Mouse (Mus musculus) heart, postnatal 0 days (tissue): ENCODE measurements around the gene Rab36. TPM values are rescaled to one million over a fixed set of nuclear protein-coding genes. Genes with fewer than 3 reads are reported as not detected.
A peak's percentile ranks its signal among the peaks of the same experiment; 100 is the strongest.

Experiments used
- ATAC-seq: fragments of 200-750 bp; cut with Nextera tagmentation; 2 replicates; pipeline ENCODE4 v1.8.0; 2017; ENCODE audit warnings: low read depth, moderate number of reproducible peaks, moderate library complexity; ENCODE audit not compliant: insufficient read depth
- DNase-seq: peaks from one replicate; pipeline ENCODE4 v3.0.0-alpha.2; 2016; ENCODE audit warnings: low spot score
- H3K27ac ChIP-seq: fragments of 300-500 bp; sonication (generic); 2 replicates; pipeline ENCODE4 v1.5.1; 2014; ENCODE audit warnings: low read depth, mild to moderate bottlenecking
- H3K27me3 ChIP-seq: fragments of 300-500 bp; sonication (generic); 2 replicates; pipeline ENCODE4 v1.6.1; 2014; ENCODE audit warnings: low read length, mixed read lengths; ENCODE audit not compliant: control insufficient read depth, insufficient read depth
- H3K36me3 ChIP-seq: fragments of 300-500 bp; sonication (generic); replicated peaks from 2 replicates; pipeline ENCODE4 v1.6.1; 2014; ENCODE audit warnings: low read length, mixed read lengths; ENCODE audit not compliant: control insufficient read depth, insufficient read depth
- H3K4me1 ChIP-seq: fragments of 300-500 bp; sonication (generic); 2 replicates; pipeline ENCODE4 v1.6.1; 2014; ENCODE audit warnings: antibody characterized with exemption; ENCODE audit not compliant: control insufficient read depth, insufficient read depth
- H3K4me2 ChIP-seq: fragments of 300-500 bp; sonication (generic); 2 replicates; pipeline ENCODE4 v1.6.1; 2014; ENCODE audit warnings: low read depth, mild to moderate bottlenecking, low read length, moderate library complexity
- H3K4me3 ChIP-seq: fragments of 300-500 bp; sonication (generic); 2 replicates; pipeline ENCODE4 v1.5.1; 2014; ENCODE audit warnings: low read depth, low read length
- H3K9ac ChIP-seq: fragments of 300-500 bp; sonication (generic); replicated peaks from 2 replicates; pipeline ENCODE4 v1.6.1; 2014; ENCODE audit warnings: low read depth, low read length, mixed read lengths
- H3K9me3 ChIP-seq: fragments of 300-500 bp; sonication (generic); replicated peaks from 2 replicates; pipeline ENCODE4 v1.6.1; 2016; ENCODE audit warnings: low read length; ENCODE audit not compliant: control insufficient read depth
- CTCF ChIP-seq: IDR thresholded peaks from 2 replicates; pipeline ENCODE4 v1.5.1; 2016; ENCODE audit warnings: antibody characterized with exemption, control low read depth, low read depth
- EP300 ChIP-seq: IDR thresholded peaks from 2 replicates; pipeline ENCODE4 v1.6.1; 2016; ENCODE audit warnings: antibody characterized with exemption, low read depth
- WGBS: fragments of 180-500 bp; shearing (Covaris S2); extraction: QIAGEN DNeasy Blood & Tissue Kit; methylation state at CpG from one replicate; pipeline ENCODE4 v1.1.7; 2014; 5-methylcytosine and 5-hydroxymethylcytosine counted together
- polyA plus RNA-seq: library from polyadenylated mRNA; unstranded; fragments of >200 nt; fragmentation: Nextera tagmentation; extraction: Ambion mirVana; gene quantifications from 2 replicates; pipeline ENCODE4 v1.2.1, GENCODE M21; 2015
- total RNA-seq: library from RNA; depleted of rRNA; stranded (reverse); fragments of >200 nt; gene quantifications from 2 replicates; pipeline ENCODE4 v1.2.3, GENCODE M21; 2014; ENCODE audit warnings: low replicate concordance

Gene Rab36
- total and polyA plus RNA-seq, 2 experiments from 2014 or later = 1.4 to 1.5 TPM

DNA sequence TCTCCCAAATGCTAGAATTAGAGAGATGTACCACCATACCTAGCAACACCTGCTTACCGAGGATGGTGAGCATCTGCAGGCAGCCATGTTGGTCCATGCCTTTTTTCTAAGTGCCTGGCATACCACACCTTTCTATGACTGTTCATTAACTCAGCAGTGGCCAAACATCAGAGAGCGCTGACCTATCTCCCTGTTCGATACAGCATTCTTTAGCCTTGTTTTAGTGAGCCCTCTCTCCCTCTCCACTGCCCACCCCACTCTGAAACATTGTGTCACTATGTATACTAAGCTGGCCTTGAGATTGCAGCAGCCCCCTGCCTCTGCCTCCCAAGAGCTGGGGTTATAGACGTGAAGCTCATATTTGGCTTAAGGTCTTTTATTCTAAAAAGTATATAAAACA lies 16.8 kb downstream of the Rab36 start:
- no peak for TF ChIP-seq CTCF
- TF ChIP-seq EP300 = no peak
- Histone ChIP-seq H3K27ac (no peak overlapping the region), H3K4me2 (no peak overlapping the region), H3K27me3 (peaks cover 66% of the 10 kb centered on the region), H3K4me3 (no peak overlapping the region), H3K36me3 (no peaks in the 10 kb centered on the region), H3K9ac (no peak overlapping the region), H3K4me1 (peaks cover 8% of the 10 kb centered on the region; the same call in 1 of the 2 replicates), H3K9me3 (no peaks in the 10 kb centered on the region)
- ATAC-seq = no peak
- WGBS = 71% methylated on average over 4 of the region's 4 CpGs
- no peak for DNase-seq

DNA sequence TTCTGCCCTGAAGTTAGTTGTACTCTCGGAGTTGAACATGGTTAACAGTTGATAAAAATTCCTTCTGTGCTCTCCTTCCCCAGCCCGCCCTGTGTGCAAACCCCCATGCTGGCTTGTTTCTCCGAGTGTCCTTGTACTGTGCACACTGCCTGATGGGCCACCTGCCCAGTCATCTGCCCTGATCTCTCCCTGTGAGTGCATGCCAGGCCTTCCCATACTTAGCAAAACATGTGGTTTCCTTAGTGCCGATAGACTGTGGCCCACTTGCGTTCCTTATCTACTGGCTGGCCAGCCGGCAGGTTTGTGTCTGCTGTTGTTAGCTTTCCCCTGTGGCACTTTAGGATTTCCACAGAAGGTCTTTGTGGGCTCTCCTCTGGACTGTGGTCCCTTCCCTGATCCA lies 17.3 kb downstream of the Rab36 start:
- Histone ChIP-seq H3K9ac (no peak overlapping the region), H3K4me3 (no peak overlapping the region), H3K36me3 (no peaks in the 10 kb centered on the region), H3K9me3 (no peaks in the 10 kb centered on the region), H3K27me3 (peaks cover 65% of the 10 kb centered on the region), H3K4me2 (0 out of 2 replicates have a peak overlapping the region, but pooled peaks have one; percentile 7), H3K27ac (no peak overlapping the region), H3K4me1 (peaks cover 8% of the 10 kb centered on the region; the same call in 1 of the 2 replicates)
- DNase-seq (peak; percentile 26), ATAC-seq (peak; percentile 73)
- TF ChIP-seq CTCF (0 out of 2 replicates have a peak, but pooled peaks have one; percentile 1), EP300 (no peak)
- 9% methylated on average over 6 of the region's 6 CpGs for WGBS

DNA sequence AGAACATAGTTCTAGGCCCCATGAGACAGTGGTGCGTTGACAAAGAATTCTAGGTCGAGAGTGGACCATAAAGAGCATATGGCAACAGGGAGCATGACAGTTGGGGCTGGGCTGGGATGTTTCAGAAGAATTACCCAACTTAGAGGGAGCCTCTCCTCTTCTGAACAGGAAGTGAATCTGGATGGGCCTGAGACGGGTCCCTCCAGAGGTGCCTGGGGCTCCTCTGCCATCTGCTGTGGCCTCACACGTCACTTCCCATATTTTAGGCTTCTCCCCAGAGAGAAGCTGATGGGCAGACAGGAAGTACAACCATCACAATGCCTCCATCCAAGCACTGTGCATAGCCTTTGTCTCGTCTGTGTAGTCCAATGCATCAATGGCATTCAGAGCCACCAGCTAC lies 18.8 kb downstream of the Rab36 start:
- ATAC-seq (no peak), DNase-seq (no peak)
- H3K9ac ChIP-seq = no peak overlapping the region
- peaks cover 15% of the 10 kb centered on the region; the same call in 1 of the 2 replicates for H3K4me1 ChIP-seq
- H3K4me2 ChIP-seq = no peak overlapping the region
- H3K27me3 ChIP-seq = peaks cover 60% of the 10 kb centered on the region
- no peaks in the 10 kb centered on the region for H3K9me3 ChIP-seq
- 75% methylated on average over 5 of the region's 5 CpGs for whole genome bisulfite sequencing
- no peak overlapping the region for H3K27ac ChIP-seq
- no peak for TF ChIP-seq EP300
- TF ChIP-seq CTCF = no peak
- no peaks in the 10 kb centered on the region for H3K36me3 ChIP-seq
- H3K4me3 ChIP-seq = no peak overlapping the region

DNA sequence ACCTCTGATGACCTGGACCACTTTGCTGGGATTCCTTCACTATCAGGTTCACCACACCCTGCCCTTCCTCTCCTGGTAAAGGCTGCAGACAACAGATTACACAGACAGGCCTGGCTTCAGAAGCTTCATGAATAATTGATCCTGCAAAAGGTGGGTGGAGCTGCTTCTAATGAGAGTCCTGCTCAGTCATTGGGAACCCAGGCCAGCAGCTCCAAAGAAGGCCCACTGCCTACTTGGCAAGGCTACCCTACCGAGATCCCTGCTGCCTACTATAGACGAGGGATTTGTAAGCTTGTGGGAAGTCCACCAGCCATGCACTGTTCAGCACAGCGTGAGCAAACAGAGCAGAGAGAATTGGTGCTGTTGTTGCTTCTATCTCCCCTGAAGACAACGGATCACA lies 19.4 kb downstream of the Rab36 start:
- no peak for DNase-seq
- H3K4me1 ChIP-seq = peaks cover 19% of the 10 kb centered on the region

DNA sequence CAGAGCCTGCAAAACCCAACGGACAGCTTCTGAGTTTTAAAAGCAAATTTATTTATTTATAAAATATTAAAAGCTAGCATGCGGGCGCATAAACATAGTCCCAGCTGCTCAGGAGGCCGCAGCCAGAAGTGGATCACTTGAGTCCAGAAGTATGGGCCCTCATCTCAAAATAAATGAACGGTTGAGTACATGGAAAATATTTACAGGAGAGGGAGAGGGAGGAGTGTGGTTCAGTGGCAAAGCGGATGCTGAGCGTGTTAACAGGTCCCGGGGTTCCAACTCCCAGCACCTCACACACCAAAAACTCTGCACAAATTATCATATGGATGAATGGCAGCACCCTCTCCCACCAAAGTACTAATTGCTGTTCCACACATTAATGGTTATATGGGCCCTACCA lies 21.5 kb downstream of the Rab36 start:
- Histone ChIP-seq H3K9me3 (no peaks in the 10 kb centered on the region), H3K4me3 (no peak overlapping the region), H3K36me3 (no peaks in the 10 kb centered on the region), H3K4me2 (no peak overlapping the region), H3K27ac (no peak overlapping the region), H3K9ac (no peak overlapping the region), H3K27me3 (peaks cover 49% of the 10 kb centered on the region), H3K4me1 (peaks cover 28% of the 10 kb centered on the region)
- TF ChIP-seq EP300 (no peak), CTCF (no peak)
- no peak for DNase-seq
- 74% methylated on average over 8 of the region's 8 CpGs for whole genome bisulfite sequencing
- ATAC-seq = no peak

More for the DNA sequence above, 19.4 kb downstream of the Rab36 start:
- H3K9ac ChIP-seq = no peak overlapping the region
- no peak overlapping the region for H3K4me2 ChIP-seq
- TF ChIP-seq EP300 = no peak
- TF ChIP-seq CTCF = no peak
- no peak overlapping the region for H3K27ac ChIP-seq
- WGBS = 37% methylated on average over 4 of the region's 4 CpGs
- no peak for ATAC-seq
- no peaks in the 10 kb centered on the region for H3K36me3 ChIP-seq
- no peaks in the 10 kb centered on the region for H3K9me3 ChIP-seq
- H3K4me3 ChIP-seq = no peak overlapping the region
- H3K27me3 ChIP-seq = peaks cover 55% of the 10 kb centered on the region

DNA sequence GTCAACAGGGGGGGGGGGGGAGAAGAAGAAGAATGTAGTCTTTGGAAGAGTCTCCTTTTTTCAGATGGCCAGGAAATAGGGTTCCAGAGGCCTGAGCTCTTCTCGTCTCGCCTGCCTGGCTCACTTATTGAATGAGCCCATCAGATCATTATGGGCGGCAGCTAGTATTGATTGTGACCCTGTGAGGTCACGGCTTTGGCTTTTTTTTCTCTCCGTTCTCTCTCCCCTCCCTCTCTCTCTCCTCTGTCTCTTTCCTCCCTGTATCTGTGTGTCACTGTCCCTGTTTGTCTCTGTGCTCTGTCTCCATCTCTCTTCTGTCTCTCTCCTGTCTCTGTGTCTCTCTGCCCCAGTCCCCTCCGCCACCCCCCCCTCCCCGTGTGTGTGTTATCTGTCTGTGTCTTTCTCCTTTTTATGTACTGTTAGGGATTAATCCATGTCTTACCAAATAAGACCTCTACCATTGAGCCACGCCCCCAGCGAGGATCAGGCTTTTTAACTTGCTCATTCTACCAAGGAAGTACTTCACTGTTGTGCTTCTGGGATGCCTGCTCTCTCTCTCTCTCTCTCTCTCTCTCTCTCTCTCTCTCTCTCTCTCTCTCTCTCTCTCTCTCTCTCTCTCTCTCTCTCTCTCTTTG lies 22.0 kb downstream of the Rab36 start:
- ATAC-seq = no peak
- 54% methylated on average over 9 of the region's 9 CpGs for WGBS
- no peak overlapping the region for H3K27ac ChIP-seq
- no peak overlapping the region for H3K4me3 ChIP-seq
- no peak overlapping the region for H3K9ac ChIP-seq
- TF ChIP-seq EP300 (no peak), CTCF (no peak)
- H3K36me3 ChIP-seq = no peaks in the 10 kb centered on the region
- DNase-seq = no peak
- peaks cover 30% of the 10 kb centered on the region for H3K4me1 ChIP-seq
- H3K9me3 ChIP-seq = no peaks in the 10 kb centered on the region
- H3K4me2 ChIP-seq = no peak overlapping the region
- H3K27me3 ChIP-seq = peaks cover 48% of the 10 kb centered on the region
